Mouse (Mus musculus) embryonic fibroblast, embryonic 13.5 days (primary cell): Measurements from ENCODE around the gene Igll1. TPM values are rescaled to one million over a fixed set of nuclear protein-coding genes. Genes with fewer than 3 reads are reported as not detected.

Experiments
- H3K27ac ChIP-seq: 2 replicates; pipeline ENCODE4 v1.5.1; 2012; ENCODE audit warnings: low read length, control low read depth, inconsistent platforms; ENCODE audit not compliant: insufficient read depth
- H3K4me1 ChIP-seq: 2 replicates; pipeline ENCODE4 v1.6.1; 2011; ENCODE audit warnings: low read length; ENCODE audit not compliant: control insufficient read depth, insufficient read depth
- H3K4me3 ChIP-seq: 2 replicates; pipeline ENCODE4 v1.5.1; 2011; ENCODE audit warnings: mild to moderate bottlenecking, control low read depth, low read length; ENCODE audit not compliant: insufficient read depth
- CTCF ChIP-seq: IDR thresholded peaks from 2 replicates; pipeline ENCODE4 v1.5.1; 2011; ENCODE audit warnings: mild to moderate bottlenecking, control low read depth, low read length, moderate library complexity, borderline replicate concordance; ENCODE audit not compliant: insufficient read depth
- POLR2A ChIP-seq: IDR thresholded peaks from 2 replicates; pipeline ENCODE4 v1.6.1; 2011; ENCODE audit warnings: low read depth, mild to moderate bottlenecking, control low read depth, low read length, moderate library complexity
- polyA plus RNA-seq: library from polyadenylated mRNA; stranded (reverse); fragments of >200 nt; gene quantifications from 2 replicates; pipeline ENCODE4 v1.2.4, GENCODE M21; 2011; ENCODE audit warnings: low read depth; ENCODE audit not compliant: missing spikeins, insufficient read length

The Igll1 gene
- polyA plus RNA-seq, 1 experiment, result not detected

GRCm38 (mm10) chr16:16855541-16855940 is 8.2 kb downstream of the Igll1 start:
- Histone ChIP-seq H3K4me1 (no peaks in the 10 kb centered on the region), H3K4me3 (no peak overlapping the region), H3K27ac (no peak overlapping the region)
- TF ChIP-seq CTCF, result no peak
- TF ChIP-seq POLR2A, result no peak

DNA sequence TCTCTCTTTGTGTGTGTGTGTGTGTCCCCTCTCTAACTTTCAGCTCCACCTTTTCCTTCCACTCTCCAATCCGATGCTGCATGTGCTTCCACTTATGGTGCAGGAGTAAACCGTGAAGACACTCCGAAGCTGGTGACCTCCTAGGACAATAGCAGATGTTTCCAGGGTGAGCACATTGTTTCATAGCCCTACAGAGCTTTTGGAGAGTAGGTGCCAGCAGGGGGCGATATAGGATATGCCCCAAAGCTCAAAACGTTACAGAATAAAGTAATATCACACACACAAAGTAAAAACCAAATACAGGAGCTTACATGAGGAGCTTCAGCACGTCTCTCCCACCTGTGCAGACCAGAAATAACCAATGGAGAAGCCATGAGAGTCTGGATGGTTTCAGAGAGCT is 8.9 kb downstream of the Igll1 start:
- no peaks in the 10 kb centered on the region for H3K4me1 ChIP-seq

DNA sequence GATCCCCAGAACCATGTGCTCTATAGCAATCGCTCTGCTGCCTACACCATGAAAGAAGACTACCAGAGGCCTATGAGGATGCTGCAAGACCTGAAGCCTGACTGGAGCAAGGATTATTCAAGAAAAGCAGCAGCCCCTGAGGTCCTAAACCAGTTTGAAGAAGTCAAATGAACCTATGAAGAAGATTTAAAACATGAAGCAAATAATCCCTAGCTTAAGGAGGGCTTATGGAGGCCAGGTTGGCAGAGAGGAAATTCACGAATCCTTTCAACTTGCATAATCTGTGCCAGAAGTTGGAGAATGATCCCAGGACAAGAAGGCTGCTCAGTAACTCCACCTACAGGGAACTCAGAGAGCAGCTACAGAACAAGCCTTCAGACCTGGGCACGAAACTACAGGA is 11.4 kb downstream of the Igll1 start:
- Histone ChIP-seq H3K4me1 (no peaks in the 10 kb centered on the region), H3K4me3 (no peak overlapping the region), H3K27ac (no peak overlapping the region)
- TF ChIP-seq CTCF, result no peak
- TF ChIP-seq POLR2A, result no peak

More for the DNA sequence above, 8.9 kb downstream of the Igll1 start:
- Histone ChIP-seq H3K4me3 (no peak overlapping the region), H3K27ac (no peak overlapping the region)
- TF ChIP-seq CTCF (no peak), POLR2A (no peak)

DNA sequence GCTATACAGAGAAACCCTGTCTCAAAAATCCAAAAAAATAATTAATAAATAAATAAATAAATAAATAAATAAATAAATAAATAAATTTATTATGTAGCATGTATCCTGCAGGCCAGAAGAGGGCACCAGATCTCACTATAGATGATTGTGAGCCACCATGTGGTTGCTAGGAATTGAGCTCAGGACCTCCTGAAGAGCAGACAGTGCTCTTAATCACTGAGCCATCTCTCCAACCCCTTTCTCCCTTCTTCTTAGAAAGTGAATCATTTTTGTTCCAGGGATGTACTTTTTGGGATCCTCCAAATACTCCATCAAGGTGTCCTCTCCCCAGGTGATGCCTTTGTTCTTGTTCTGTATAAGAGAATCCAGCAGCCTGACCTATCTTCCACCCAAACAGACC is 14.6 kb downstream of the Igll1 start:
- Histone ChIP-seq H3K4me1 (no peaks in the 10 kb centered on the region), H3K27ac (no peak overlapping the region), H3K4me3 (no peak overlapping the region)
- TF ChIP-seq POLR2A (no peak), CTCF (no peak)

DNA sequence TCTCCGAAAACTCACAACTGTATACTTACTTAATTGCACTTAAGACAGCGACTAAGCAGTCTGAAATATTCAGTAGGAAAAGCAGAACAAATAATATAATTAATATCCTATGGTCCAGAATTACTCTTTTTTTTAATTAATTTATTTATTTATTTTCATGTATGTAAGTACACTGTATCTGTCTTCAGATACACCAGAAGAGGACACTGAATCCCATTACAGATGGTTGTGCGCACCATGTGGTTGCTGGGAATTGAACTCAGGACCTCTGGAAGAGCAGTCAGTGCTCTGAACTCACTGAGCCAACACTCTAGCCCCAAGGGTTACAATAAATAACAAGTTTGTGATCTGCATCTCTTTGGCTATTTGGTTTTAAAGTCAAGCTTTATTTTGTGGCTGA is 34.1 kb downstream of the Igll1 start:
- no peak for TF ChIP-seq POLR2A
- TF ChIP-seq CTCF, result no peak
- Histone ChIP-seq H3K4me1 (no peaks in the 10 kb centered on the region), H3K4me3 (no peak overlapping the region), H3K27ac (no peak overlapping the region)

- H3K4me3 ChIP-seq, result peak within 1 kb of the TSS; percentile 9; the same call in 1 of the 2 replicates
- TF ChIP-seq POLR2A (no peak), CTCF (peak; percentile 22; the same call in 1 of the 2 replicates)
- H3K4me1 ChIP-seq, result no peaks in the 10 kb centered on the region
- H3K27ac ChIP-seq, result no peak within 1 kb of the TSS
These were observed 34.8 kb downstream of the Igll1 start, which contains the start of gene Spag6l for GRCm38 (mm10) chr16:16828757-16829615. Spag6l (minus strand) TSS chr16:16829456.

DNA sequence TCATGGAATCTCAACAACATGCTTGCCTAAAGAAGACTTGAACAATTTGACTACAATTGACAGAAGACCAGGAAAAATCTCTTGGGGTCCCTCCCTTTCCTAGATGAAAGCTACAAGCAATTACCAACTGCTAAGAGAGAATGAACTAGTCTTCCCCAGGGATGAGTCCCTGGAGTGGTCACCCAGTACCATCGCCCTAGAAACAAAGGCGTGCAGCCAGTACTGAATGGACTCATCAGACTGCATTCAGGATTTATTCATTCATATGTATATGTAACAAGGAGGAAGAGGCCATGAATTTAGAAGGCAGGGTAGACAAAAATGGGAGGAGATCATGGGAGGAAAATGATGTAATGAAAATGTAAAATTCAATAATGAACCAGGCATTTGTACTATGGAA is 37.6 kb downstream of the Igll1 start:
- TF ChIP-seq CTCF (no peak), POLR2A (no peak)
- Histone ChIP-seq H3K27ac (no peak overlapping the region), H3K4me1 (no peaks in the 10 kb centered on the region), H3K4me3 (no peak overlapping the region)

- no peak overlapping the region for H3K27ac ChIP-seq
- H3K4me3 ChIP-seq, result no peak overlapping the region
- H3K4me1 ChIP-seq, result no peaks in the 10 kb centered on the region
- TF ChIP-seq CTCF (no peak), POLR2A (no peak)
These were observed 38.3 kb downstream of the Igll1 start for GRCm38 (mm10) chr16:16825476-16825875.

Other genes starting within 250 kb of the Igll1 start
- not detected in 2 replicates for gene Olfr19, start 187.6 kb downstream of the Igll1 start, polyA plus RNA-seq
- gene Spag6l, start 34.5 kb downstream of the Igll1 start, polyA plus RNA-seq, result not detected in 2 replicates
- gene Top3b, start 6.8 kb upstream of the Igll1 start, polyA plus RNA-seq, result 73.9 and 79.2 TPM in 2 replicates
- gene Vpreb1, start 6.9 kb upstream of the Igll1 start, polyA plus RNA-seq, result 3.8 TPM in 1 of 2 replicates, not detected in the other
- 25.5 and 28.0 TPM in 2 replicates for gene Ppm1f, start 32.5 kb upstream of the Igll1 start, polyA plus RNA-seq
- 230 and 254 TPM in 2 replicates for gene Mapk1, start 119.4 kb upstream of the Igll1 start, polyA plus RNA-seq
- 1.0 and 2.2 TPM in 2 replicates for gene Ypel1, start 205.7 kb upstream of the Igll1 start, polyA plus RNA-seq
- gene Ppil2, start 247.3 kb upstream of the Igll1 start, polyA plus RNA-seq, result 82.6 and 97.5 TPM in 2 replicates